8 mouse cellular contexts compared by ENCODE assay signal in genomic region chr7:79147011-79147837, GRCm38 (mm10). TPM values are rescaled to one million over a fixed set of nuclear protein-coding genes. Genes with fewer than 3 reads are reported as not detected.
A peak's percentile ranks its signal among the peaks of the same experiment; 100 is the strongest.
DNase-seq lines count a peak whose midpoint lies in the region; ATAC-seq and TF ChIP-seq lines count a peak whose summit lies in the region.

No protein-coding gene starts in this region.

- intact Hi-C loops in left cerebral cortex, postnatal 36 days (cut with DNase I), result loop anchor here (5.0 kb wide), 1 partner anchor 45 kb away; no protein-coding TSS in a partner anchor

- H3K9ac ChIP-seq in heart, embryonic 13.5 days, result peak overlapping the region; percentile 89

- DNase-seq in 3T3-L1 (ENCODE audit: low read depth, low spot score), result peak; percentile 68
- DNase-seq in brain, embryonic 14.5 days (ENCODE audit: low read depth), result peak; percentile 13
- DNase-seq in kidney, postnatal 36 days, result peak; percentile 24 to 39
- DNase-seq in skeletal muscle tissue, adult 2 months (ENCODE audit: low read depth, low spot score), result peak; percentile 83
- no peak for DNase-seq in left cerebral cortex, postnatal 36 days (ENCODE audit: low spot score in 2 of 2)
- no peak for DNase-seq in c-Kit-positive CD71-positive TER-119-positive erythroid progenitor cells, embryonic 14.5 days (ENCODE audit: low spot score)
- DNase-seq in Muller cell, postnatal 12 days (ENCODE audit: inconsistent ontology term), result no peak

- ATAC-seq in heart, embryonic 13.5 days (ENCODE audit: extremely low read depth, insufficient number of reproducible peaks, low FRiP score, low TSS enrichment), result no peak

- peak overlapping the region; percentile 83 for H3K4me3 ChIP-seq in heart, embryonic 13.5 days

- 45% methylated on average over 12 of the region's 12 CpGs for WGBS in heart, embryonic 13.5 days

- H3K4me1 ChIP-seq in heart, embryonic 13.5 days, result peaks cover 32% of the 10 kb centered on the region

- no peak for TF ChIP-seq CTCF in brain, embryonic 14.5 days (IDR thresholded peaks at IDR 0.05; ENCODE audit: borderline replicate concordance, extremely low read depth, insufficient read depth, insufficient read length)

- H3K27ac ChIP-seq in heart, embryonic 13.5 days (replicated peaks), result peak overlapping the region; percentile 92

- H3K4me2 ChIP-seq in heart, embryonic 13.5 days, result peak overlapping the region; percentile 86

- no peaks in the 10 kb centered on the region for H3K9me3 ChIP-seq in heart, embryonic 13.5 days

- no peaks in the 10 kb centered on the region for H3K27me3 ChIP-seq in heart, embryonic 13.5 days (replicated peaks)

- no peak for TF ChIP-seq POLR2A in brain, embryonic 14.5 days (IDR thresholded peaks at IDR 0.05; ENCODE audit: borderline replicate concordance, extremely low read depth, insufficient read depth, insufficient read length, poor library complexity, severe bottlenecking)

- peaks cover 34% of the 10 kb centered on the region for H3K36me3 ChIP-seq in heart, embryonic 13.5 days

RNA-seq across cellular contexts. Expression of gene Mfge8, which starts 1.6 kb away (rescaled TPM):
- 129 and 131 TPM in 2 replicates for polyA plus RNA-seq in brain, embryonic 14.5 days (2012; rRNA removed)
- 252 and 284 TPM in 2 replicates for polyA plus RNA-seq in heart, embryonic 13.5 days (2015; fragmentation: Nextera tagmentation; extraction: Ambion mirVana)
- total RNA-seq in left cerebral cortex, postnatal 36 days (2021), result 100 to 1,000 TPM; 185 to 203 TPM

RNA-seq across cellular contexts. Expression of gene Hapln3, which starts 16.4 kb away (rescaled TPM):
- 2.2 and 2.6 TPM in 2 replicates for polyA plus RNA-seq in brain, embryonic 14.5 days (2012; rRNA removed)
- 1.1 and 1.6 TPM in 2 replicates for polyA plus RNA-seq in heart, embryonic 13.5 days (2015; fragmentation: Nextera tagmentation; extraction: Ambion mirVana)
- total RNA-seq in left cerebral cortex, postnatal 36 days (2021), result 1 to 10 TPM; 1.2 to 3.2 TPM

Comparison
In these comparisons a context has a peak if more than half of its experiments do, and no peak if none do; other contexts are left out.
1. DNase-seq: peak in 3T3-L1 (single experiment), brain, embryonic 14.5 days (single experiment), kidney, postnatal 36 days (2 of 2) and skeletal muscle tissue, adult 2 months (single experiment); none in left cerebral cortex, postnatal 36 days (0 of 2), c-Kit-positive CD71-positive TER-119-positive erythroid progenitor cells, embryonic 14.5 days (single experiment) and Muller cell, postnatal 12 days (single experiment).